Mouse (Mus musculus) MEL (cell line): Measurements from ENCODE around the gene Adgre5.

ENCODE experiments used
- CHD2 ChIP-seq: IDR thresholded peaks from 2 replicates; pipeline ENCODE4 v1.6.1; 2011; ENCODE audit warnings: low read length, improper control_type of control experiment
- CTCF ChIP-seq, 3 experiments: IDR thresholded peaks in 2 of 3; conservative IDR thresholded peaks in 1 of 3; 2 replicates each; pipeline ENCODE4 v1.5.1; 2011 to 2012; ENCODE audit warnings: low read length in 3 of 3, low read depth in 2 of 3, mild to moderate bottlenecking in 2 of 3, improper control_type of control experiment in 1 of 3, inconsistent platforms in 1 of 3, mixed read lengths in 1 of 3, moderate library complexity in 1 of 3; ENCODE audit not compliant: control insufficient read depth in 1 of 3, insufficient read depth in 1 of 3, poor library complexity in 1 of 3, severe bottlenecking in 1 of 3
- E2F4 ChIP-seq: IDR thresholded peaks from 2 replicates; pipeline ENCODE4 v1.6.1; 2011; ENCODE audit warnings: low read depth, low read length, improper control_type of control experiment, borderline replicate concordance
- GATA1 ChIP-seq: IDR thresholded peaks from 2 replicates; pipeline ENCODE4 v1.6.1; 2011; ENCODE audit warnings: low read depth, low read length, improper control_type of control experiment
- MAFK ChIP-seq: IDR thresholded peaks from 2 replicates; pipeline ENCODE4 v1.6.1; 2011; ENCODE audit warnings: low read depth, mild to moderate bottlenecking, low read length, improper control_type of control experiment, borderline replicate concordance
- MEF2A ChIP-seq: IDR thresholded peaks from 2 replicates; pipeline ENCODE4 v1.6.1; 2014; ENCODE audit warnings: low read depth, mild to moderate bottlenecking, inconsistent platforms, low read length, improper control_type of control experiment; ENCODE audit not compliant: poor library complexity, insufficient replicate concordance, severe bottlenecking; ENCODE audit errors: extremely low read depth
- POLR2A ChIP-seq, 2 experiments: IDR thresholded peaks; 2 replicates each; pipeline ENCODE4 v1.6.1; 2011 to 2012; ENCODE audit warnings: low read length in 2 of 2, mild to moderate bottlenecking in 2 of 2, control low read depth in 1 of 2, improper control_type of control experiment in 1 of 2, low read depth in 1 of 2, moderate library complexity in 1 of 2; ENCODE audit not compliant: control insufficient read depth in 1 of 2, insufficient read depth in 1 of 2, poor library complexity in 1 of 2
- ZC3H11A ChIP-seq: IDR thresholded peaks from 2 replicates; pipeline ENCODE4 v1.6.1; 2012; ENCODE audit warnings: low read depth, mild to moderate bottlenecking, inconsistent platforms, low read length, improper control_type of control experiment

DNA sequence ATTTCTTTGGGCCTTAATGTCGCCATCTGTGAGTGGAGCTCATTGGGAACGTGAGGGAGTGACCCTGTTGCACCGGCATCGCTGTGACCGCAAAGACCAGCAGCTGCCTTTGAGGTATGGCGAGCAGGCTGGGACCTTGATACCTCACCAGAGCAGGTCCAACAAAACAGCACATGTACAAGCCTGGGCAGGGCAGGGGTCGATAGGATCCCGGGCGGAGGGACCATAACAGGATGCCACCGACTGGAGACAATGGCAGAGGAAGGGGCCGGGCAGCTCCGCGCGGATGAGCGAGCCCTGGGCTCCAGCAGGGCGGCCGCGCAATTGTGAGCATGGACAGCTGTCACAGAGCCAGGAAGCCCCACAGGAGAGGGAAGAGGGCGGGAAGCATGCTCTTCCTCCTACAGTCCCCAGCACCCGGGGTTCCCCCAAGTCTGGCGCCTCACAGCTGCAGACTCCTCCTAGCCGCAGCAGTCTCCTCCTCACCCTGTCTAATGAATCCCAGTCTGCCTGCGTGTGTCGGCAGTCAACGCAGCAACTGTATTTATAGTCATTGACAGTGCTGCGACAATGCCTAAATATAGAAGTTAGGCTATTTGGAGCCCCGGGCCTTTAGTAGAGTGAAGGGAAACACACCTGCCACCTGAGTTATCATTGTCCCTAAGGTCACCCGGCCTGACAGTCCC lies 6.7 kb upstream of the Adgre5 start:
- TF ChIP-seq ZC3H11A (no peak), POLR2A (IDR thresholded peaks at IDR 0.05; ENCODE audit: control insufficient read depth in 1 of 2, insufficient read depth in 1 of 2, low read depth in 1 of 2, low read length in 2 of 2, poor library complexity in 1 of 2) (no peak), CHD2 (no peak), MAFK (no peak), CTCF (IDR thresholded peaks at IDR 0.05 in 2 of 3, conservative IDR thresholded peaks at IDR 0.05 in 1 of 3; ENCODE audit: control insufficient read depth in 1 of 3, insufficient read depth in 1 of 3, low read depth in 2 of 3, low read length in 3 of 3, poor library complexity in 1 of 3, severe bottlenecking in 1 of 3) (no peak), E2F4 (no peak), GATA1 (no peak), MEF2A (no peak)
